Mouse (Mus musculus) urinary bladder, postnatal 36 days (tissue): ENCODE measurements around the gene Vmn1r12.
"Not testable (repeated sequence)": the region's sequence is repeated elsewhere in the genome, so short reads cannot be mapped to it uniquely, and the experiment has no call there.

ENCODE experiments used
- DNase-seq, 2 experiments: peaks; one replicate each; pipeline ENCODE4 v3.0.0; 2022; ENCODE audit warnings: low spot score in 2 of 2, mixed read lengths in 1 of 2

The Vmn1r12 gene

GRCm38 (mm10) chr6:57156619-57157018 is at the start of gene Vmn1r12:
Gene Vmn1r12, plus strand, starts transcription at chr6:57156919.
- no peak for DNase-seq

- no peak for DNase-seq
These were observed 47.6 kb upstream of the Vmn1r12 start, which contains the start of gene Vmn1r10 for GRCm38 (mm10) chr6:57109154-57109553. Gene Vmn1r10, plus strand, starts transcription at chr6:57109454.

- DNase-seq = no peak
These were observed 23.6 kb upstream of the Vmn1r12 start, which contains the start of gene Vmn1r11 for GRCm38 (mm10) chr6:57133155-57133554. Gene Vmn1r11, plus strand, starts transcription at chr6:57133455.

- not testable (repeated sequence) for DNase-seq
These were observed 33.3 kb downstream of the Vmn1r12 start for GRCm38 (mm10) chr6:57190016-57190415.

- not testable (repeated sequence) for DNase-seq
These were observed 46.3 kb downstream of the Vmn1r12 start, which contains the start of gene Vmn1r13 for GRCm38 (mm10) chr6:57202990-57203389. Gene Vmn1r13, plus strand, starts transcription at chr6:57203290.
